Mouse (Mus musculus): ENCODE measurements around the gene Pcbd1. TPM values are rescaled to one million over a fixed set of nuclear protein-coding genes. Genes with fewer than 3 reads are reported as not detected.
A peak's percentile ranks its signal among the peaks of the same experiment; 100 is the strongest.

The Pcbd1 gene
- total and polyA plus RNA-seq, 3 experiments = 0.50 to 1.8 (median 0.86) TPM

GRCm38 (mm10) chr10:61080227-61080930 is 8.8 kb upstream of the Pcbd1 start:
- H3K27ac ChIP-seq = no peak overlapping the region
- H3K36me3 ChIP-seq (ENCODE audit: control insufficient read depth, insufficient read depth, low read length) = no peaks in the 10 kb centered on the region
- peak; percentile 33 to 61 for DNase-seq
- WGBS = 40% methylated on average over 14 of the region's 14 CpGs
- TF ChIP-seq POLR2A (IDR thresholded peaks at IDR 0.05; ENCODE audit: insufficient read depth, low read depth, low read length) (no peak), EP300 (IDR thresholded peaks at IDR 0.05; ENCODE audit: insufficient read depth, low read depth, low read length) (no peak), CTCF (IDR thresholded peaks at IDR 0.05) (no peak)
- H3K4me1 ChIP-seq (ENCODE audit: control insufficient read depth, insufficient read depth, low read length) = no peaks in the 10 kb centered on the region
- no peaks in the 10 kb centered on the region for H3K27me3 ChIP-seq (ENCODE audit: control insufficient read depth, insufficient read depth, low read length)
- intact Hi-C loops (cut with DNase I) = no loop called here
- no peak overlapping the region for H3K9ac ChIP-seq (ENCODE audit: low read depth, low read length)
- no peaks in the 10 kb centered on the region for H3K79me2 ChIP-seq (replicated peaks; ENCODE audit: control insufficient read depth, insufficient read depth, low read length)
- no peak overlapping the region for H3K4me3 ChIP-seq

- 27% methylated on average over 11 of the region's 11 CpGs for WGBS
- Histone ChIP-seq H3K36me3 (ENCODE audit: control insufficient read depth, insufficient read depth, low read length) (no peaks in the 10 kb centered on the region), H3K27ac (no peak overlapping the region), H3K4me1 (ENCODE audit: control insufficient read depth, insufficient read depth, low read length) (no peaks in the 10 kb centered on the region), H3K9ac (ENCODE audit: low read depth, low read length) (no peak overlapping the region), H3K4me3 (no peak overlapping the region), H3K79me2 (replicated peaks; ENCODE audit: control insufficient read depth, insufficient read depth, low read length) (no peaks in the 10 kb centered on the region), H3K27me3 (ENCODE audit: control insufficient read depth, insufficient read depth, low read length) (no peaks in the 10 kb centered on the region)
- TF ChIP-seq CTCF (IDR thresholded peaks at IDR 0.05) (no peak), POLR2A (IDR thresholded peaks at IDR 0.05; ENCODE audit: insufficient read depth, low read depth, low read length) (no peak), EP300 (IDR thresholded peaks at IDR 0.05; ENCODE audit: insufficient read depth, low read depth, low read length) (no peak)
- DNase-seq = no peak
- intact Hi-C loops (cut with DNase I) = no loop called here
Observed at GRCm38 (mm10) chr10:61080931-61081255, 8.2 kb upstream of the Pcbd1 start.

GRCm38 (mm10) chr10:61085364-61085763 is 3.8 kb upstream of the Pcbd1 start:
- no peak overlapping the region for H3K27ac ChIP-seq
- no peak for TF ChIP-seq EP300 (IDR thresholded peaks at IDR 0.05; ENCODE audit: insufficient read depth, low read depth, low read length)
- no peak for TF ChIP-seq POLR2A (IDR thresholded peaks at IDR 0.05; ENCODE audit: insufficient read depth, low read depth, low read length)
- no peak for TF ChIP-seq CTCF (IDR thresholded peaks at IDR 0.05)
- H3K9ac ChIP-seq (ENCODE audit: low read depth, low read length) = no peak overlapping the region
- 89% methylated on average over 2 of the region's 2 CpGs for WGBS
- no peaks in the 10 kb centered on the region for H3K36me3 ChIP-seq (ENCODE audit: control insufficient read depth, insufficient read depth, low read length)
- H3K4me3 ChIP-seq = no peak overlapping the region
- H3K79me2 ChIP-seq (replicated peaks; ENCODE audit: control insufficient read depth, insufficient read depth, low read length) = no peaks in the 10 kb centered on the region
- intact Hi-C loops (cut with DNase I) = no loop called here
- no peaks in the 10 kb centered on the region for H3K4me1 ChIP-seq (ENCODE audit: control insufficient read depth, insufficient read depth, low read length)
- H3K27me3 ChIP-seq (ENCODE audit: control insufficient read depth, insufficient read depth, low read length) = no peaks in the 10 kb centered on the region
- DNase-seq = no peak

- H3K27me3 ChIP-seq (ENCODE audit: control insufficient read depth, insufficient read depth, low read length) = no peaks in the 10 kb centered on the region
- TF ChIP-seq CTCF (IDR thresholded peaks at IDR 0.05) = no peak
- TF ChIP-seq EP300 (IDR thresholded peaks at IDR 0.05; ENCODE audit: insufficient read depth, low read depth, low read length) = no peak
- TF ChIP-seq POLR2A (IDR thresholded peaks at IDR 0.05; ENCODE audit: insufficient read depth, low read depth, low read length) = no peak
- H3K4me1 ChIP-seq (ENCODE audit: control insufficient read depth, insufficient read depth, low read length) = no peaks in the 10 kb centered on the region
- H3K27ac ChIP-seq = no peak overlapping the region
- H3K79me2 ChIP-seq (replicated peaks; ENCODE audit: control insufficient read depth, insufficient read depth, low read length) = no peaks in the 10 kb centered on the region
- intact Hi-C loops (cut with DNase I) = no loop called here
- no peak overlapping the region for H3K9ac ChIP-seq (ENCODE audit: low read depth, low read length)
- H3K4me3 ChIP-seq = no peak overlapping the region
- peak in 1 of 2 experiments; percentile 5 for DNase-seq
- H3K36me3 ChIP-seq (ENCODE audit: control insufficient read depth, insufficient read depth, low read length) = no peaks in the 10 kb centered on the region
- WGBS = 63% methylated on average over 3 of the region's 3 CpGs
Observed at GRCm38 (mm10) chr10:61086502-61086901, 2.6 kb upstream of the Pcbd1 start.

GRCm38 (mm10) chr10:61088468-61088867 is 663 bp upstream of the Pcbd1 start:
- TF ChIP-seq CTCF (IDR thresholded peaks at IDR 0.05) (no peak), POLR2A (IDR thresholded peaks at IDR 0.05; ENCODE audit: insufficient read depth, low read depth, low read length) (no peak), EP300 (IDR thresholded peaks at IDR 0.05; ENCODE audit: insufficient read depth, low read depth, low read length) (no peak)
- Histone ChIP-seq H3K36me3 (ENCODE audit: control insufficient read depth, insufficient read depth, low read length) (no peaks in the 10 kb centered on the region), H3K9ac (ENCODE audit: low read depth, low read length) (no peak overlapping the region), H3K27ac (no peak overlapping the region), H3K4me1 (ENCODE audit: control insufficient read depth, insufficient read depth, low read length) (no peaks in the 10 kb centered on the region), H3K4me3 (no peak overlapping the region), H3K27me3 (ENCODE audit: control insufficient read depth, insufficient read depth, low read length) (no peaks in the 10 kb centered on the region), H3K79me2 (replicated peaks; ENCODE audit: control insufficient read depth, insufficient read depth, low read length) (no peaks in the 10 kb centered on the region)
- intact Hi-C loops (cut with DNase I) = no loop called here
- 76% methylated on average over 3 of the region's 3 CpGs for WGBS
- peak in 1 of 2 experiments; percentile 1 for DNase-seq

- H3K36me3 ChIP-seq (ENCODE audit: control insufficient read depth, insufficient read depth, low read length) = no peaks in the 10 kb centered on the region
- DNase-seq = no peak
- no peak overlapping the region for H3K27ac ChIP-seq
- 76% methylated on average over 6 of the region's 6 CpGs for WGBS
- H3K4me3 ChIP-seq = no peak overlapping the region
- H3K27me3 ChIP-seq (ENCODE audit: control insufficient read depth, insufficient read depth, low read length) = no peaks in the 10 kb centered on the region
- no peak overlapping the region for H3K9ac ChIP-seq (ENCODE audit: low read depth, low read length)
- H3K79me2 ChIP-seq (replicated peaks; ENCODE audit: control insufficient read depth, insufficient read depth, low read length) = no peaks in the 10 kb centered on the region
- intact Hi-C loops (cut with DNase I) = no loop called here
- no peaks in the 10 kb centered on the region for H3K4me1 ChIP-seq (ENCODE audit: control insufficient read depth, insufficient read depth, low read length)
- TF ChIP-seq POLR2A (IDR thresholded peaks at IDR 0.05; ENCODE audit: insufficient read depth, low read depth, low read length) (no peak), EP300 (IDR thresholded peaks at IDR 0.05; ENCODE audit: insufficient read depth, low read depth, low read length) (no peak), CTCF (IDR thresholded peaks at IDR 0.05) (no peak)
Observed at GRCm38 (mm10) chr10:61091866-61092265, 2.7 kb downstream of the Pcbd1 start.

Data from heart, adult 2 months (tissue).